Mouse (Mus musculus): ENCODE results near the gene Olfr1241. TPM values are rescaled to one million over a fixed set of nuclear protein-coding genes. Genes with fewer than 3 reads are reported as not detected.

Gene Olfr1241
- total RNA-seq (2015; ENCODE audit: low replicate concordance), result not detected in 2 replicates
- not detected in 2 replicates for total RNA-seq (2017; ENCODE audit: low replicate concordance)

- ATAC-seq (replicated peaks; ENCODE audit: low FRiP score, poor library complexity, severe bottlenecking), result no peak
Measured at GRCm38 (mm10) chr2:89487026-89487425, at the start of gene Olfr1241. TSS of gene Olfr1241 (minus strand) at chr2:89487126.

DNA sequence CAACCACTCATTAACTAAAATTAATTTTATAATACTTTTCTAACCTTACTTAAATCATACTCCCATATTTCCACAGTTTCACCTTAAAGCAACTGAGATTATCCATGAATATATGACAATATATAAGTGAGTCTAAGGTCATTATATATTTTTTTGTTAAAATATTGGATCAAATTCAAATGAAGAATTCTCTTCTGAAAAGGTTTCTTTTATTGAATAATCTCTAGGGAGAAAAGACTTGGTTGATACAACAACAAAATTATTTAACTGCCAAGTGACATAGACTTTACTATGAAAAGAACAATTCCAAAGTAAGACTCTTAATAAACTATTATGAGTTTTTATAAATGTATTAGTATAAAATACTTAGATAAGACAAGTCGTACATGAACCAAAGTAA lies 44.5 kb upstream of the Olfr1241 start, which contains the start of gene Olfr1243:
Gene Olfr1243 (minus strand): TSS at position 101 of the 400 bp plus-strand sequence.
- no peak for ATAC-seq (replicated peaks; ENCODE audit: low FRiP score, poor library complexity, severe bottlenecking)

GRCm38 (mm10) chr2:89498235-89498634 lies 11.3 kb upstream of the Olfr1241 start, which contains the start of gene Olfr1242:
TSS of gene Olfr1242 (minus strand) at chr2:89498335.
- no peak for ATAC-seq (replicated peaks; ENCODE audit: low FRiP score, poor library complexity, severe bottlenecking)

DNA sequence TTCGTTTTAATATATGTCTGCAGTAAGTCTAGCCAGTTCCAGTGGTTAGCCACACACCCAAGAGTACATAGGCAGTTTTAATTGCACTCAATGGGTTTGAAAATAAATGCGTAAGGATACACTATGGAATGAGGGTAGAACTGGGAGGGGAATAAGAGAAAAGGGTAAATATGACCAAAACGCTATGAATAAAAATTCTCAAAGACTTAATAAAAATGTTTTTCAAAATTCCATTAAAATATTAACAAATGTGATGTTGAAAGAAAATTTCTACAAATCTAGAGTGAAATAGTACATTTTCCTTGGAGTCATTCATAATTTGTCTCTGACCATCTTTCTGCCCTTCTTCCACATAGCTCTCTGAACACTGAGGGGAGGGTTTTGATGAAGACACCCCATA lies 44.0 kb downstream of the Olfr1241 start, which contains the start of gene Olfr1240:
Gene Olfr1240 (minus strand): TSS at position 101 of the 400 bp plus-strand sequence.
- ATAC-seq (replicated peaks; ENCODE audit: low FRiP score, poor library complexity, severe bottlenecking), result no peak

Other genes starting within 250 kb of the Olfr1241 start
- gene Olfr1228, start 233.1 kb downstream of the Olfr1241 start, total RNA-seq (2015; ENCODE audit: low replicate concordance), result not detected in 2 replicates
- not detected in 2 replicates for gene Olfr1228, start 233.1 kb downstream of the Olfr1241 start, total RNA-seq (2017; ENCODE audit: low replicate concordance)
- gene Olfr1229, start 199.1 kb downstream of the Olfr1241 start, total RNA-seq (2015; ENCODE audit: low replicate concordance), result not detected in 2 replicates
- gene Olfr1229, start 199.1 kb downstream of the Olfr1241 start, total RNA-seq (2017; ENCODE audit: low replicate concordance), result not detected in 2 replicates
- not detected in 2 replicates for gene Olfr1230, start 189.9 kb downstream of the Olfr1241 start, total RNA-seq (2015; ENCODE audit: low replicate concordance)
- gene Olfr1230, start 189.9 kb downstream of the Olfr1241 start, total RNA-seq (2017; ENCODE audit: low replicate concordance), result not detected in 2 replicates
- gene Olfr1231, start 180.1 kb downstream of the Olfr1241 start, total RNA-seq (2015; ENCODE audit: low replicate concordance), result not detected in 2 replicates
- not detected in 2 replicates for gene Olfr1231, start 180.1 kb downstream of the Olfr1241 start, total RNA-seq (2017; ENCODE audit: low replicate concordance)
- not detected in 2 replicates for gene Olfr1232, start 157.5 kb downstream of the Olfr1241 start, total RNA-seq (2015; ENCODE audit: low replicate concordance)
- gene Olfr1232, start 157.5 kb downstream of the Olfr1241 start, total RNA-seq (2017; ENCODE audit: low replicate concordance), result not detected in 2 replicates
- gene Olfr1233, start 144.7 kb downstream of the Olfr1241 start, total RNA-seq (2015; ENCODE audit: low replicate concordance), result not detected in 2 replicates
- not detected in 2 replicates for gene Olfr1233, start 144.7 kb downstream of the Olfr1241 start, total RNA-seq (2017; ENCODE audit: low replicate concordance)
- not detected in 2 replicates for gene Olfr1234, start 122.3 kb downstream of the Olfr1241 start, total RNA-seq (2015; ENCODE audit: low replicate concordance)
- not detected in 2 replicates for gene Olfr1234, start 122.3 kb downstream of the Olfr1241 start, total RNA-seq (2017; ENCODE audit: low replicate concordance)
- gene Olfr1238, start 77.5 kb downstream of the Olfr1241 start, total RNA-seq (2015; ENCODE audit: low replicate concordance), result not detected in 2 replicates
- not detected in 2 replicates for gene Olfr1238, start 77.5 kb downstream of the Olfr1241 start, total RNA-seq (2017; ENCODE audit: low replicate concordance)
- not detected in 2 replicates for gene Olfr1239, start 66.7 kb downstream of the Olfr1241 start, total RNA-seq (2015; ENCODE audit: low replicate concordance)
- not detected in 2 replicates for gene Olfr1239, start 66.7 kb downstream of the Olfr1241 start, total RNA-seq (2017; ENCODE audit: low replicate concordance)
- not detected in 2 replicates for gene Olfr1240, start 44.1 kb downstream of the Olfr1241 start, total RNA-seq (2015; ENCODE audit: low replicate concordance)
- gene Olfr1240, start 44.1 kb downstream of the Olfr1241 start, total RNA-seq (2017; ENCODE audit: low replicate concordance), result not detected in 2 replicates
- not detected in 2 replicates for gene Olfr1242, start 11.2 kb upstream of the Olfr1241 start, total RNA-seq (2015; ENCODE audit: low replicate concordance)
- gene Olfr1242, start 11.2 kb upstream of the Olfr1241 start, total RNA-seq (2017; ENCODE audit: low replicate concordance), result not detected in 2 replicates
- gene Olfr1243, start 44.4 kb upstream of the Olfr1241 start, total RNA-seq (2015; ENCODE audit: low replicate concordance), result not detected in 2 replicates
- not detected in 2 replicates for gene Olfr1243, start 44.4 kb upstream of the Olfr1241 start, total RNA-seq (2017; ENCODE audit: low replicate concordance)
- not detected in 2 replicates for gene Olfr1245, start 91.3 kb upstream of the Olfr1241 start, total RNA-seq (2015; ENCODE audit: low replicate concordance)
- gene Olfr1245, start 91.3 kb upstream of the Olfr1241 start, total RNA-seq (2017; ENCODE audit: low replicate concordance), result 2.1 TPM in 1 of 2 replicates, not detected in the other
- gene Olfr1246, start 106.0 kb upstream of the Olfr1241 start, total RNA-seq (2015; ENCODE audit: low replicate concordance), result not detected in 2 replicates
- gene Olfr1246, start 106.0 kb upstream of the Olfr1241 start, total RNA-seq (2017; ENCODE audit: low replicate concordance), result not detected in 2 replicates
- gene Olfr1247, start 127.0 kb upstream of the Olfr1241 start, total RNA-seq (2015; ENCODE audit: low replicate concordance), result not detected in 2 replicates
- not detected in 2 replicates for gene Olfr1247, start 127.0 kb upstream of the Olfr1241 start, total RNA-seq (2017; ENCODE audit: low replicate concordance)
- not detected in 2 replicates for gene Olfr1248, start 131.1 kb upstream of the Olfr1241 start, total RNA-seq (2015; ENCODE audit: low replicate concordance)
- not detected in 2 replicates for gene Olfr1248, start 131.1 kb upstream of the Olfr1241 start, total RNA-seq (2017; ENCODE audit: low replicate concordance)
- not detected in 2 replicates for gene Olfr1249, start 147.9 kb upstream of the Olfr1241 start, total RNA-seq (2015; ENCODE audit: low replicate concordance)
- not detected in 2 replicates for gene Olfr1249, start 147.9 kb upstream of the Olfr1241 start, total RNA-seq (2017; ENCODE audit: low replicate concordance)
- gene Olfr1250, start 174.3 kb upstream of the Olfr1241 start, total RNA-seq (2015; ENCODE audit: low replicate concordance), result not detected in 2 replicates
- not detected in 2 replicates for gene Olfr1250, start 174.3 kb upstream of the Olfr1241 start, total RNA-seq (2017; ENCODE audit: low replicate concordance)
- not detected in 2 replicates for gene Olfr1251, start 184.8 kb upstream of the Olfr1241 start, total RNA-seq (2015; ENCODE audit: low replicate concordance)
- not detected in 2 replicates for gene Olfr1251, start 184.8 kb upstream of the Olfr1241 start, total RNA-seq (2017; ENCODE audit: low replicate concordance)
- not detected in 2 replicates for gene Olfr1252, start 237.9 kb upstream of the Olfr1241 start, total RNA-seq (2015; ENCODE audit: low replicate concordance)
- gene Olfr1252, start 237.9 kb upstream of the Olfr1241 start, total RNA-seq (2017; ENCODE audit: low replicate concordance), result not detected in 2 replicates